In the genomic region with DNA sequence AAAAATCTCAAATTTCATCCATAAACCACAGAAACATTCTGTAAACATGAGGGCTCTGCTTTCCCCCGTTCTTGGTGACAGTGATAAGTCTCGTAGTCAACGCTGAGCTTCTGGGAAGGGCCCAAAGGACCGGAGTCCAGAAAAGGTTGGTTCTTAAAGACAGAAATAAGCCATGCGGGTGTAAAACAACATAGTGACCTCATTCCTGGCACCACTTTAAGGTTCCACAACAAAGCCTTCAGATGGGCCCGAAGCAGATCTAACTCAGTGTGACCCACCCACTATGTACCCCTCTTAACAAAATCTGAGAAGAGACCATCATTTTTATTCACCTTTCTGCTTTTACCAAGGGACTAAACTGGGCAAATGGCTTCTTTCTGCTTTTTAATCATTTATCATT, we compare ENCODE assay signal across 24 mouse cellular contexts. TPM values are rescaled to one million over a fixed set of nuclear protein-coding genes. Genes with fewer than 3 reads are reported as not detected.
DNase-seq lines count a peak whose midpoint lies in the region; ATAC-seq lines count a peak whose summit lies in the region.
"Had no signal": no experiment of that assay in that cellular context is flagged by ENCODE, and none has a peak within 500 bp of the region (broad histone marks: within the 10 kb centered on the region; RNA-seq: fewer than 3 reads in every experiment).

No protein-coding gene starts in this region.

- H3K36me3 ChIP-seq in forebrain, embryonic 13.5 days (ENCODE audit: poor library complexity, severe bottlenecking) = no peaks in the 10 kb centered on the region
- no peaks in the 10 kb centered on the region; the same call in 1 of the 2 replicates for H3K36me3 ChIP-seq in forebrain, embryonic 10.5 days (replicated peaks)
- peaks cover 3% of the 10 kb centered on the region for H3K36me3 ChIP-seq in midbrain, embryonic 13.5 days
- no peaks in the 10 kb centered on the region; the same call in 1 of the 2 replicates for H3K36me3 ChIP-seq in midbrain, embryonic 10.5 days
- no peaks in the 10 kb centered on the region for H3K36me3 ChIP-seq in forebrain, embryonic 15.5 days
- H3K36me3 ChIP-seq: embryonic facial prominence, embryonic 15.5 days; heart, embryonic 13.5 days; hindbrain, embryonic 12.5 days; intestine, embryonic 15.5 days had no signal

- 63% methylated on average over 6 of the region's 6 CpGs for WGBS in forebrain, embryonic 13.5 days
- WGBS in forebrain, embryonic 10.5 days = 93% methylated on average over 6 of the region's 6 CpGs
- WGBS in midbrain, embryonic 13.5 days = 86% methylated on average over 6 of the region's 6 CpGs
- 93% methylated on average over 6 of the region's 6 CpGs for WGBS in midbrain, embryonic 10.5 days
- 40% methylated on average over 6 of the region's 6 CpGs for WGBS in forebrain, embryonic 15.5 days

- H3K4me3 ChIP-seq in forebrain, embryonic 13.5 days = no peak overlapping the region
- H3K4me3 ChIP-seq in forebrain, embryonic 10.5 days = no peak overlapping the region
- H3K4me3 ChIP-seq in midbrain, embryonic 13.5 days (replicated peaks) = no peak overlapping the region
- no peak overlapping the region for H3K4me3 ChIP-seq in midbrain, embryonic 10.5 days
- H3K4me3 ChIP-seq in forebrain, embryonic 15.5 days = no peak overlapping the region
- H3K4me3 ChIP-seq: embryonic facial prominence, embryonic 15.5 days; erythroblast, embryonic 14.5 days; gastrocnemius, adult 2 months; heart, embryonic 13.5 days; hindbrain, embryonic 12.5 days; intestine, embryonic 15.5 days had no signal

- DNase-seq in forebrain, embryonic 10.5 days (ENCODE audit: extremely low spot score, low spot score) = no peak
- DNase-seq in midbrain, embryonic 10.5 days (ENCODE audit: low spot score) = no peak
- no peak for DNase-seq in neural tube, embryonic 10.5 days (ENCODE audit: extremely low spot score, low spot score)
- DNase-seq in layer of hippocampus, postnatal 36 days = no peak
- DNase-seq: adrenal gland, adult 2 months; adrenal gland, postnatal 25 days; cerebellum, adult 11 months; cerebellum, adult 9-11 months; embryo, embryonic 11 days; gastrocnemius, adult 2 months; gastrocnemius, postnatal 25 days; heart, postnatal 4 days; kidney, adult 18-20 months had no signal

- peak overlapping the region; percentile 24 for H3K4me2 ChIP-seq in forebrain, embryonic 13.5 days
- H3K4me2 ChIP-seq in midbrain, embryonic 13.5 days (replicated peaks) = 0 out of 2 replicates have a peak overlapping the region, but pooled peaks have one; percentile 7
- H3K4me2 ChIP-seq in forebrain, embryonic 15.5 days (replicated peaks) = 0 out of 2 replicates have a peak overlapping the region, but pooled peaks have one; percentile 0
- H3K4me2 ChIP-seq: embryonic facial prominence, embryonic 15.5 days; heart, embryonic 13.5 days; hindbrain, embryonic 12.5 days; intestine, embryonic 15.5 days had no signal

- no peaks in the 10 kb centered on the region for H3K27me3 ChIP-seq in forebrain, embryonic 13.5 days
- peaks cover 14% of the 10 kb centered on the region for H3K27me3 ChIP-seq in forebrain, embryonic 10.5 days (ENCODE audit: poor library complexity, severe bottlenecking)
- H3K27me3 ChIP-seq in midbrain, embryonic 13.5 days = no peaks in the 10 kb centered on the region
- peaks cover 13% of the 10 kb centered on the region for H3K27me3 ChIP-seq in midbrain, embryonic 10.5 days (ENCODE audit: low read depth, poor library complexity, severe bottlenecking)
- H3K27me3 ChIP-seq in forebrain, embryonic 15.5 days = no peaks in the 10 kb centered on the region
- H3K27me3 ChIP-seq: hindbrain, embryonic 12.5 days had no signal

- H3K4me1 ChIP-seq in forebrain, embryonic 13.5 days = peaks cover 99% of the 10 kb centered on the region
- H3K4me1 ChIP-seq in forebrain, embryonic 10.5 days = peaks cover 61% of the 10 kb centered on the region
- H3K4me1 ChIP-seq in midbrain, embryonic 13.5 days (replicated peaks) = peaks cover 100% of the 10 kb centered on the region
- H3K4me1 ChIP-seq in midbrain, embryonic 10.5 days = peaks cover 78% of the 10 kb centered on the region
- peaks cover 96% of the 10 kb centered on the region for H3K4me1 ChIP-seq in forebrain, embryonic 15.5 days
- H3K4me1 ChIP-seq: embryonic facial prominence, embryonic 15.5 days; heart, embryonic 13.5 days; intestine, embryonic 15.5 days had no signal

- H3K9ac ChIP-seq in forebrain, embryonic 13.5 days = no peak overlapping the region
- no peak overlapping the region for H3K9ac ChIP-seq in midbrain, embryonic 13.5 days (replicated peaks)
- no peak overlapping the region for H3K9ac ChIP-seq in forebrain, embryonic 15.5 days (replicated peaks)
- H3K9ac ChIP-seq: embryonic facial prominence, embryonic 15.5 days; heart, embryonic 13.5 days; hindbrain, embryonic 12.5 days; intestine, embryonic 15.5 days had no signal

- ATAC-seq in forebrain, embryonic 13.5 days = no peak
- ATAC-seq in midbrain, embryonic 13.5 days = no peak
- no peak for ATAC-seq in forebrain, embryonic 15.5 days (replicated peaks)
- ATAC-seq: intestine, embryonic 15.5 days had no signal

- peak overlapping the region; percentile 33 for H3K27ac ChIP-seq in forebrain, embryonic 13.5 days
- H3K27ac ChIP-seq in forebrain, embryonic 10.5 days = no peak overlapping the region
- H3K27ac ChIP-seq in midbrain, embryonic 13.5 days = no peak overlapping the region; the same call in 1 of the 2 replicates
- no peak overlapping the region; the same call in 1 of the 2 replicates for H3K27ac ChIP-seq in midbrain, embryonic 10.5 days (replicated peaks)
- H3K27ac ChIP-seq in forebrain, embryonic 15.5 days (replicated peaks) = peak overlapping the region; percentile 57
- H3K27ac ChIP-seq: embryonic facial prominence, embryonic 15.5 days; gastrocnemius, adult 2 months; heart, embryonic 13.5 days; hindbrain, embryonic 12.5 days; intestine, embryonic 15.5 days had no signal

- no peaks in the 10 kb centered on the region for H3K9me3 ChIP-seq in forebrain, embryonic 13.5 days (replicated peaks)
- no peaks in the 10 kb centered on the region for H3K9me3 ChIP-seq in forebrain, embryonic 10.5 days
- no peaks in the 10 kb centered on the region for H3K9me3 ChIP-seq in midbrain, embryonic 13.5 days
- H3K9me3 ChIP-seq in midbrain, embryonic 10.5 days (replicated peaks) = no peaks in the 10 kb centered on the region
- no peaks in the 10 kb centered on the region for H3K9me3 ChIP-seq in forebrain, embryonic 15.5 days
- H3K9me3 ChIP-seq: embryonic facial prominence, embryonic 15.5 days; heart, embryonic 13.5 days; hindbrain, embryonic 12.5 days; intestine, embryonic 15.5 days had no signal

RNA-seq across cellular contexts. Expression of a gene that starts 10.2 kb away (rescaled TPM):
- polyA plus RNA-seq in forebrain, embryonic 13.5 days (2015; fragmentation: Nextera tagmentation; extraction: Ambion mirVana) = 49.1 and 50.9 TPM in 2 replicates
- polyA plus RNA-seq in forebrain, embryonic 10.5 days (2016; fragmentation: Nextera tagmentation; extraction: Ambion mirVana) = 15.8 and 18.6 TPM in 2 replicates
- 51.8 and 53.9 TPM in 2 replicates for polyA plus RNA-seq in midbrain, embryonic 13.5 days (2015; fragmentation: Nextera tagmentation; extraction: Ambion mirVana)
- 17.7 and 33.2 TPM in 2 replicates for polyA plus RNA-seq in midbrain, embryonic 10.5 days (2016; fragmentation: Nextera tagmentation; extraction: Ambion mirVana)
- polyA plus RNA-seq in forebrain, embryonic 15.5 days (2015; fragmentation: Nextera tagmentation; extraction: Ambion mirVana) = 51.7 and 52.1 TPM in 2 replicates
- total RNA-seq in layer of hippocampus, postnatal 36 days (2021) = 10 to 100 TPM; 17.5 to 18.2 TPM
- total RNA-seq: adrenal gland, adult 2 months; adrenal gland, postnatal 25 days; common myeloid progenitor, adult 5-6 weeks; gastrocnemius, adult 2 months; gastrocnemius, postnatal 25 days; granulocyte monocyte progenitor cell, adult 5-6 weeks; heart, postnatal 4 days had no signal
- polyA plus RNA-seq: adrenal gland, adult 2 months; erythroblast, embryonic 14.5 days; heart, postnatal 0 days had no signal

Comparison
In these comparisons a context has a peak if more than half of its experiments do, and no peak if none do; other contexts are left out.
1. H3K27ac ChIP-seq: peak in forebrain, embryonic 13.5 days (single experiment) and forebrain, embryonic 15.5 days (single experiment); none in forebrain, embryonic 10.5 days (single experiment), midbrain, embryonic 13.5 days (single experiment) and midbrain, embryonic 10.5 days (single experiment).
2. Peak in every context shown above with its lines, with median percentiles within 50 percentile points of each other: H3K4me2 ChIP-seq.